ENCODE assay signal across 7 mouse cellular contexts in the genomic region with DNA sequence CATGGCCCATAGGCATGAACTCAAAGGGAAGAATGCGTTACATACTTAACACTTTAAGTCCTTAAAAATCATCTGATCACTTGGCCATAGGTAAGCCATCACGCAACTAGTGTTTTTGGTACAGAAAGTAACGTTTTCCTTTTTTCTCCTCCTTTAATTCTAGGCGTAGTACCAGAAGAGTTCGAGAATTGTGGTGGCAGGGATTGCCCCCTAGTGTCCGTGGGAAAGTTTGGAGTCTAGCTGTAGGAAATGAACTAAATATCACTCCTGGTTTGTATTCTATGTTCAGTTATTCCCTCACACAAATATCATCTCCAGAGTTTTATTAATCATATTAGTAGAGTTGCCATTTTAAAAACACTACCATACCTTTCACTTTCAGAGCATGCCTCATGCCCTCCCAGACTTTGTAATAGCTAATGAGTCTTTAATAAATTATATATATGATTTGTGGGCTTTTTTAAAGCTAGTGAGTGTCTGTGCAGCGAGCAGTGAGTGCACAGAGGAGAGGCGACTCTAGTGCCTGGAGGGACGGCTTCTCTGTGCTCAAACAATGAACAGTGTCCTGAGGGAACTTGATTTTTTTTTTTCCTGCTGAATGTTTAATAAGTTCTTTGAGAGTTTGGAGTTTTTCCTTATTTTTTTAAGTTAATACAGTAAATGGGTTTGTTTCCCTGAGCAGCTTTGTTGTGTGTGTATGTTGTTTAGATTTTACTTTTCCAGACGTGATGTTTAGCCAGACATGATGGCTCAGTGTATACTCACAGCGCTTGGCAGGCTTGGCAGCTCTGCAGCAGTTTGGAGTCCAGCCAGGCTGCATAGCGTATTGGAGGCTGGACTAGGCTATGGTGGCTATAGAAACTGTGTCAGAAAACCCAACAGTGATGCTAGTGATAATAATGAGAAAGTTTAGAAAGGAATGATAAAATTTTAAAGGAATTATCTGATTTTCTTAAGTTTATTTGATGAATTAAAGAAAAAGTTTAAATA. TPM values are rescaled to one million over a fixed set of nuclear protein-coding genes. Genes with fewer than 3 reads are reported as not detected.
DNase-seq lines count a peak whose midpoint lies in the region; ATAC-seq lines count a peak whose summit lies in the region.

No protein-coding gene starts in this region.

- WGBS in hindbrain, embryonic 14.5 days: 67% methylated on average over 12 of the region's 12 CpGs
- 86% methylated on average over 12 of the region's 12 CpGs for WGBS in hindbrain, embryonic 10.5 days
- WGBS in neural tube, embryonic 13.5 days: 69% methylated on average over 12 of the region's 12 CpGs
- 61% methylated on average over 12 of the region's 12 CpGs for WGBS in embryonic facial prominence, embryonic 14.5 days

- peak; percentile 83 for DNase-seq in hindbrain, embryonic 14.5 days (ENCODE audit: low spot score)
- no peak for DNase-seq in hindbrain, embryonic 10.5 days (ENCODE audit: low spot score)
- DNase-seq in neural tube, embryonic 10.5 days (ENCODE audit: extremely low spot score, low spot score): no peak
- peak; percentile 60 for DNase-seq in embryonic facial prominence, embryonic 14.5 days (ENCODE audit: low spot score)
- DNase-seq in right cerebral cortex, postnatal 4 days: peak; percentile 40

- peak overlapping the region; percentile 7; the same call in 1 of the 2 replicates for H3K4me2 ChIP-seq in hindbrain, embryonic 14.5 days (replicated peaks)
- no peak overlapping the region for H3K4me2 ChIP-seq in neural tube, embryonic 13.5 days
- H3K4me2 ChIP-seq in embryonic facial prominence, embryonic 14.5 days (ENCODE audit: low read depth, low read length): no peak overlapping the region

- H3K4me1 ChIP-seq in hindbrain, embryonic 14.5 days (replicated peaks; ENCODE audit: control insufficient read depth, insufficient read depth, low read length): no peaks in the 10 kb centered on the region
- no peaks in the 10 kb centered on the region for H3K4me1 ChIP-seq in hindbrain, embryonic 10.5 days (replicated peaks)
- H3K4me1 ChIP-seq in neural tube, embryonic 13.5 days (replicated peaks): no peaks in the 10 kb centered on the region
- H3K4me1 ChIP-seq in embryonic facial prominence, embryonic 14.5 days (ENCODE audit: control insufficient read depth, insufficient read depth, low read length): no peaks in the 10 kb centered on the region

- no peak overlapping the region for H3K4me3 ChIP-seq in hindbrain, embryonic 14.5 days (replicated peaks; ENCODE audit: low read length)
- no peak overlapping the region for H3K4me3 ChIP-seq in hindbrain, embryonic 10.5 days
- no peak overlapping the region for H3K4me3 ChIP-seq in neural tube, embryonic 13.5 days
- no peak overlapping the region for H3K4me3 ChIP-seq in embryonic facial prominence, embryonic 14.5 days (ENCODE audit: low read depth, low read length)

- H3K27ac ChIP-seq in hindbrain, embryonic 14.5 days: no peak overlapping the region
- no peak overlapping the region for H3K27ac ChIP-seq in hindbrain, embryonic 10.5 days
- no peak overlapping the region for H3K27ac ChIP-seq in neural tube, embryonic 13.5 days (replicated peaks)
- H3K27ac ChIP-seq in embryonic facial prominence, embryonic 14.5 days (replicated peaks; ENCODE audit: low read depth, low read length): no peak overlapping the region

- ATAC-seq in hindbrain, embryonic 14.5 days (ENCODE audit: low FRiP score): peak; percentile 76; the same call in 1 of the 2 replicates
- ATAC-seq in neural tube, embryonic 13.5 days (ENCODE audit: low read depth): peak; percentile 81
- no peak; the same call in 1 of the 2 replicates for ATAC-seq in embryonic facial prominence, embryonic 14.5 days (ENCODE audit: low read depth)
- no peak for ATAC-seq in frontal cortex, adult (ENCODE audit: low TSS enrichment)

- H3K36me3 ChIP-seq in hindbrain, embryonic 14.5 days (replicated peaks; ENCODE audit: control insufficient read depth, insufficient read depth): peaks cover 8% of the 10 kb centered on the region
- H3K36me3 ChIP-seq in hindbrain, embryonic 10.5 days: peaks cover 14% of the 10 kb centered on the region; the same call in 1 of the 2 replicates
- peaks cover 16% of the 10 kb centered on the region for H3K36me3 ChIP-seq in neural tube, embryonic 13.5 days
- H3K36me3 ChIP-seq in embryonic facial prominence, embryonic 14.5 days (ENCODE audit: control insufficient read depth, insufficient read depth, low read length): 0 out of 2 replicates have a peak, but pooled peaks cover 7% of the 10 kb centered on the region

- no peak overlapping the region for H3K9ac ChIP-seq in hindbrain, embryonic 14.5 days
- H3K9ac ChIP-seq in neural tube, embryonic 13.5 days: no peak overlapping the region
- no peak overlapping the region for H3K9ac ChIP-seq in embryonic facial prominence, embryonic 14.5 days (ENCODE audit: low read depth, low read length)

- no peaks in the 10 kb centered on the region for H3K9me3 ChIP-seq in hindbrain, embryonic 14.5 days (ENCODE audit: control insufficient read depth, low read length)
- H3K9me3 ChIP-seq in hindbrain, embryonic 10.5 days: no peaks in the 10 kb centered on the region
- no peaks in the 10 kb centered on the region for H3K9me3 ChIP-seq in neural tube, embryonic 13.5 days
- no peaks in the 10 kb centered on the region for H3K9me3 ChIP-seq in embryonic facial prominence, embryonic 14.5 days (ENCODE audit: control insufficient read depth, low read length)

- H3K27me3 ChIP-seq in hindbrain, embryonic 14.5 days (ENCODE audit: control insufficient read depth, insufficient read depth, low read length): no peaks in the 10 kb centered on the region
- H3K27me3 ChIP-seq in hindbrain, embryonic 10.5 days (ENCODE audit: insufficient read depth, poor library complexity, severe bottlenecking): no peaks in the 10 kb centered on the region
- no peaks in the 10 kb centered on the region for H3K27me3 ChIP-seq in neural tube, embryonic 13.5 days
- no peaks in the 10 kb centered on the region for H3K27me3 ChIP-seq in embryonic facial prominence, embryonic 14.5 days (replicated peaks; ENCODE audit: control insufficient read depth, insufficient read depth, low read length)

RNA-seq across cellular contexts. Expression of a gene that starts 29.3 kb away (rescaled TPM):
- 9.1 and 10.9 TPM in 2 replicates for polyA plus RNA-seq in hindbrain, embryonic 14.5 days (2014; fragmentation: Nextera tagmentation; extraction: Ambion mirVana)
- polyA plus RNA-seq in hindbrain, embryonic 10.5 days (2016; fragmentation: Nextera tagmentation; extraction: Ambion mirVana): 47.0 and 83.2 TPM in 2 replicates
- polyA plus RNA-seq in neural tube, embryonic 13.5 days (2015; fragmentation: Nextera tagmentation; extraction: Ambion mirVana): 11.0 and 12.9 TPM in 2 replicates
- 35.4 and 39.3 TPM in 2 replicates for polyA plus RNA-seq in embryonic facial prominence, embryonic 14.5 days (2014; fragmentation: Nextera tagmentation; extraction: Ambion mirVana)

Comparison
In these comparisons a context has a peak if more than half of its experiments do, and no peak if none do; other contexts are left out.
1. DNase-seq: peak in hindbrain, embryonic 14.5 days (single experiment), embryonic facial prominence, embryonic 14.5 days (single experiment) and right cerebral cortex, postnatal 4 days (single experiment); none in hindbrain, embryonic 10.5 days (single experiment) and neural tube, embryonic 10.5 days (single experiment).
2. ATAC-seq: peak in hindbrain, embryonic 14.5 days (single experiment) and neural tube, embryonic 13.5 days (single experiment); none in embryonic facial prominence, embryonic 14.5 days (single experiment) and frontal cortex, adult (single experiment).